Mouse (Mus musculus) bone marrow macrophage, adult 2 months (primary cell): Measurements from ENCODE around the gene Map7d1. TPM values are rescaled to one million over a fixed set of nuclear protein-coding genes. Genes with fewer than 3 reads are reported as not detected.
"Not testable (repeated sequence)": the region's sequence is repeated elsewhere in the genome, so short reads cannot be mapped to it uniquely, and the experiment has no call there.

Experiments used
- H3K27ac ChIP-seq: 2 replicates; pipeline ENCODE4 v1.5.1; 2012; ENCODE audit warnings: low read depth, low read length; ENCODE audit not compliant: insufficient read depth
- H3K4me1 ChIP-seq: 2 replicates; pipeline ENCODE4 v1.6.1; 2012; ENCODE audit warnings: low read length; ENCODE audit not compliant: control insufficient read depth, insufficient read depth
- H3K4me3 ChIP-seq: 2 replicates; pipeline ENCODE4 v1.5.1; 2012; ENCODE audit warnings: mild to moderate bottlenecking, low read length, moderate library complexity; ENCODE audit not compliant: insufficient read depth
- CTCF ChIP-seq: IDR thresholded peaks from 2 replicates; pipeline ENCODE4 v1.5.1; 2012; ENCODE audit warnings: low read depth, mild to moderate bottlenecking, low read length, moderate library complexity
- POLR2A ChIP-seq: IDR thresholded peaks from 2 replicates; pipeline ENCODE4 v1.6.1; 2012; ENCODE audit warnings: mild to moderate bottlenecking, low read depth, low read length, borderline replicate concordance
- polyA plus RNA-seq: library from polyadenylated mRNA; stranded (reverse); fragments of >200 nt; gene quantifications from 2 replicates; pipeline ENCODE4 v1.2.4, GENCODE M21; 2012; ENCODE audit not compliant: missing spikeins, insufficient read depth, insufficient read length

Map7d1 gene
- polyA plus RNA-seq, 1 experiment: 131 TPM

- Histone ChIP-seq H3K4me3 (no peak overlapping the region), H3K27ac (no peak overlapping the region), H3K4me1 (peaks cover 8% of the 10 kb centered on the region)
- no peak for TF ChIP-seq CTCF
- no peak for TF ChIP-seq POLR2A
Measured at GRCm38 (mm10) chr4:126229900-126230299, 26.2 kb downstream of the Map7d1 start.

GRCm38 (mm10) chr4:126228144-126228543 is 28.0 kb downstream of the Map7d1 start:
- peaks cover 8% of the 10 kb centered on the region for H3K4me1 ChIP-seq
- no peak overlapping the region for H3K4me3 ChIP-seq
- H3K27ac ChIP-seq: no peak overlapping the region
- no peak for TF ChIP-seq POLR2A
- TF ChIP-seq CTCF: no peak

- H3K4me3 ChIP-seq: peak overlapping the region; percentile 59
Measured at GRCm38 (mm10) chr4:126227077-126227761, 28.9 kb downstream of the Map7d1 start.

GRCm38 (mm10) chr4:126226640-126227039 is 29.5 kb downstream of the Map7d1 start:
- no peak overlapping the region for H3K27ac ChIP-seq
- peaks cover 8% of the 10 kb centered on the region for H3K4me1 ChIP-seq
- TF ChIP-seq CTCF (no peak), POLR2A (no peak)
- no peak overlapping the region for H3K4me3 ChIP-seq

More at GRCm38 (mm10) chr4:126227077-126227761, 28.9 kb downstream of the Map7d1 start:
- Histone ChIP-seq H3K27ac (no peak overlapping the region), H3K4me1 (peaks cover 8% of the 10 kb centered on the region)
- TF ChIP-seq POLR2A (no peak), CTCF (peak; percentile 96)

- no peak overlapping the region for H3K4me3 ChIP-seq
- no peak for TF ChIP-seq CTCF
- no peak for TF ChIP-seq POLR2A
- H3K27ac ChIP-seq: no peak overlapping the region
- peaks cover 2% of the 10 kb centered on the region for H3K4me1 ChIP-seq
Measured at GRCm38 (mm10) chr4:126222631-126223030, 33.5 kb downstream of the Map7d1 start.

- Histone ChIP-seq H3K4me1 (no peaks in the 10 kb centered on the region), H3K27ac (no peak overlapping the region), H3K4me3 (no peak overlapping the region)
- no peak for TF ChIP-seq POLR2A
- TF ChIP-seq CTCF: no peak
Measured at GRCm38 (mm10) chr4:126220045-126220444, 36.1 kb downstream of the Map7d1 start.

GRCm38 (mm10) chr4:126219540-126219939 is 36.6 kb downstream of the Map7d1 start:
- H3K4me1 ChIP-seq, H3K4me3 ChIP-seq, H3K27ac ChIP-seq: not testable (repeated sequence)

- Histone ChIP-seq H3K27ac (no peak overlapping the region), H3K4me3 (no peak overlapping the region), H3K4me1 (no peaks in the 10 kb centered on the region)
- TF ChIP-seq POLR2A (no peak), CTCF (no peak)
Measured at GRCm38 (mm10) chr4:126217771-126218170, 38.4 kb downstream of the Map7d1 start.

- Histone ChIP-seq H3K4me1 (peaks cover 19% of the 10 kb centered on the region), H3K27ac (no peak overlapping the region), H3K4me3 (no peak overlapping the region)
- TF ChIP-seq POLR2A (no peak), CTCF (no peak)
Measured at GRCm38 (mm10) chr4:126207081-126207480, 49.1 kb downstream of the Map7d1 start.

GRCm38 (mm10) chr4:126205386-126205785 is 50.8 kb downstream of the Map7d1 start:
- H3K27ac ChIP-seq: no peak overlapping the region
- TF ChIP-seq CTCF: no peak
- no peak for TF ChIP-seq POLR2A
- H3K4me3 ChIP-seq: no peak overlapping the region
- peaks cover 19% of the 10 kb centered on the region for H3K4me1 ChIP-seq
